Mouse (Mus musculus): ENCODE data around the gene Trip10.
A peak's percentile ranks its signal among the peaks of the same experiment; 100 is the strongest.

- TF ChIP-seq CTCF (IDR thresholded peaks at IDR 0.05; ENCODE audit: low read depth) (peak; percentile 93), EP300 (IDR thresholded peaks at IDR 0.05; ENCODE audit: low read depth) (no peak)
Measured at GRCm38 (mm10) chr17:57248201-57248699, 1.0 kb upstream of the Trip10 start, which contains the start of gene Gpr108.
